Mouse (Mus musculus): ENCODE data around the gene Ppp1r3a.
A peak's percentile ranks its signal among the peaks of the same experiment; 100 is the strongest.
"Not testable (repeated sequence)": the region's sequence is repeated elsewhere in the genome, so short reads cannot be mapped to it uniquely, and the experiment has no call there.

Gene Ppp1r3a

GRCm38 (mm10) chr6:14754901-14755591, at the start of gene Ppp1r3a:
TSS of gene Ppp1r3a (minus strand) at chr6:14755274.
- DNase-seq (ENCODE audit: low spot score in 2 of 2) = peak; percentile 21 to 47

- DNase-seq (ENCODE audit: low spot score in 2 of 2) = no peak
Observed at GRCm38 (mm10) chr6:14787157-14787938, 32.3 kb upstream of the Ppp1r3a start.

GRCm38 (mm10) chr6:14777920-14778319, 22.8 kb upstream of the Ppp1r3a start:
- no peak for DNase-seq (ENCODE audit: low spot score in 2 of 2)

GRCm38 (mm10) chr6:14771717-14772116, 16.6 kb upstream of the Ppp1r3a start:
- DNase-seq (ENCODE audit: low spot score in 2 of 2) = no peak

GRCm38 (mm10) chr6:14757486-14757885, 2.4 kb upstream of the Ppp1r3a start:
- peak in 1 of 2 experiments; percentile 4 for DNase-seq (ENCODE audit: low spot score in 2 of 2)

GRCm38 (mm10) chr6:14753512-14753911, 1.6 kb downstream of the Ppp1r3a start:
- no peak for DNase-seq (ENCODE audit: low spot score in 2 of 2)

GRCm38 (mm10) chr6:14752211-14752610, 2.9 kb downstream of the Ppp1r3a start:
- no peak for DNase-seq (ENCODE audit: low spot score in 2 of 2)

- no peak for DNase-seq (ENCODE audit: low spot score in 2 of 2)
Observed at GRCm38 (mm10) chr6:14747000-14747399, 8.1 kb downstream of the Ppp1r3a start.

GRCm38 (mm10) chr6:14736017-14736416, 19.1 kb downstream of the Ppp1r3a start:
- no peak for DNase-seq (ENCODE audit: low spot score in 2 of 2)

- DNase-seq (ENCODE audit: low spot score in 2 of 2) = no peak
Observed at GRCm38 (mm10) chr6:14731011-14731410, 24.1 kb downstream of the Ppp1r3a start.

- DNase-seq (ENCODE audit: low spot score in 2 of 2) = no peak
Observed at GRCm38 (mm10) chr6:14720772-14721414, 34.2 kb downstream of the Ppp1r3a start.

GRCm38 (mm10) chr6:14720110-14720771, 34.8 kb downstream of the Ppp1r3a start:
- DNase-seq (ENCODE audit: low spot score in 2 of 2) = no peak

GRCm38 (mm10) chr6:14715129-14715989, 39.7 kb downstream of the Ppp1r3a start:
- no peak for DNase-seq (ENCODE audit: low spot score in 2 of 2)

GRCm38 (mm10) chr6:14712146-14712545, 42.9 kb downstream of the Ppp1r3a start:
- DNase-seq (ENCODE audit: low spot score in 2 of 2) = no peak

- no peak for DNase-seq (ENCODE audit: low spot score in 2 of 2)
Observed at GRCm38 (mm10) chr6:14700030-14700429, 55.0 kb downstream of the Ppp1r3a start.

GRCm38 (mm10) chr6:14679231-14679887, 75.7 kb downstream of the Ppp1r3a start:
- not testable (repeated sequence) for DNase-seq (ENCODE audit: low spot score in 2 of 2)

- peak in 1 of 2 experiments; percentile 2 for DNase-seq (ENCODE audit: low spot score in 2 of 2)
Observed at GRCm38 (mm10) chr6:14668966-14669365, 86.1 kb downstream of the Ppp1r3a start.

GRCm38 (mm10) chr6:14667651-14668050, 87.4 kb downstream of the Ppp1r3a start:
- DNase-seq (ENCODE audit: low spot score in 2 of 2) = peak; percentile 9 to 12

All from heart, adult 9 months (tissue).